Mouse (Mus musculus): ENCODE data around the gene Itgb3.

Itgb3 gene

DNA sequence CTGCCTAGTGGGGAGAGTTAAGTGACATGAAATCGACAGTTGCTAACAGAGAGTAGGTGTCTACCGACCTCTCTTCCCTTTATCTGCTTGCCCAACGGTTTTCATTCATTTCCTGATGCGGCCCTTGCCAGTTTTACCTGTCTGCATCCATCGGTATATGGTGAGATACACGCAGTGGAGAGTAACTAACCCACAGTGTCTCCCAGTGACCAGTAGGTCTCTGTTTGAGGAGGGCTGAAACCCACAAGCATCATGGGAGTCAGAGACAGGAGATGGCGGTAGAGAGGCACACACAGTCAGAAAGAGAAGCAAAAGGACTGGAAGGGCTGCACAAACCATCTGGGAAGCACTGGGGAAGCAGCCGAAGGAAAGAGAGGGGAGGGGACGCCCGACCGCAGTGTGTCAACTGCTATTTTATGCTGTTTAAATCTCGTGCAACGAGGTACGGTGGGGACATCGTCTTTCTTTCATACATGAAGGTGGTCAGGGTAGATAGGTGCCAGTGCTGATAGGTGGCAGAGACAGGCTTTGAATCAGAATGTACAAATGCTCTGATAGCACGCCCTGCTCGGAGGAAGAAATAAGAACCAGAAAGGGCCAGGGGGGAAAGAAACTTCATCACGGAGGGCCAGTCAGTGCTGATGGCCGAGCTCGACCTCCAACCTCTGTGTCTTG, 53.9 kb downstream of the Itgb3 start:
- no peak for DNase-seq (ENCODE audit: low spot score)

DNA sequence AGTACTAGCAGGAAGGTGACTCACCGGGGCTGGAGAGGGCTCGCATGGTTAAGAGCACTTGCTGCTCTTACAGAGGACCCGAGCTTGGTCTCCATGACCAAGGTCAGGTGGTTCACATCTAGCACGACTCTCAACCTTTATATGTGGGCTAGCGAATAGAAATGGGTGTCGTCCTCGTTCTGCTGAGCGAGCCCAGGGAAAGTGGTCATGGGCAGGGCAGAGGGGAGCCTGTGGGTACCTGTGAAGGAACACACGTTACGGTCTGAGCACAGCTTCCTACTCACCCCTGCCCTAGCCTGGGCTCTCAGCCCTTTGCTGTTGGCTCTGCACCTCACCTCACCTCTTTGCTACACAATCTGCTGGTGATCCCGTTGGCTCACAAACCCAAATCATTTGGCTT, 54.8 kb downstream of the Itgb3 start:
- DNase-seq (ENCODE audit: low spot score): no peak

DNA sequence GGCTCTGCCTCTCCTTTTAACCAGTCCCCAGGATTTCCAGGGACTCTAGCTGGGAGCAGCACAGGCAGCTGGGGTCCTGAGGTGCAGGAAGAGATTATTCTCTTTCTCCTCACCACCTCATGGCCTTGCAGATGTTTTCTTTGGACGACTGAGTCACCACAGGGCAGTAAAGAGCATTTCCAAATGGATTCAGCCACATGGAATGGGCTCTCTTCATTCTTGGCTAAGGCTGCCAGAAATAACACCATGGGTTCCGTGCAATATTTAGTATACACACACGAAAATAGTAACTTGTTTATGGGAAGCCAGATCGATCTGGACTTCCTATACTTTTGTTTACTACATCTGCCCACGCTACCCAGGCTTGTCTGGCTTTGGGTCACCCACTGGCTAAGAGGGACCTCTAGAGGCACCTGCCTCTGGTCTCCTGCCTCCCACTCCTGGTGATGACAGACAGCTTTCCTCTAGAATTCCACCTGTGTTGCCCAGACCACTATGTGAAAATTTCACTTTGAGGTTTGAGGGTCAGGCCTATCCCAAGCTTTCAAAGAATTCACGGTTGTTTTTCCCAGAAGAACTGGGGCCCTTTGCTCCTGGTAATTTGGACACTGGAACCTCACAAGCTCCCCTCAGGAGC, 55.6 kb downstream of the Itgb3 start:
- DNase-seq (ENCODE audit: low spot score): no peak

DNA sequence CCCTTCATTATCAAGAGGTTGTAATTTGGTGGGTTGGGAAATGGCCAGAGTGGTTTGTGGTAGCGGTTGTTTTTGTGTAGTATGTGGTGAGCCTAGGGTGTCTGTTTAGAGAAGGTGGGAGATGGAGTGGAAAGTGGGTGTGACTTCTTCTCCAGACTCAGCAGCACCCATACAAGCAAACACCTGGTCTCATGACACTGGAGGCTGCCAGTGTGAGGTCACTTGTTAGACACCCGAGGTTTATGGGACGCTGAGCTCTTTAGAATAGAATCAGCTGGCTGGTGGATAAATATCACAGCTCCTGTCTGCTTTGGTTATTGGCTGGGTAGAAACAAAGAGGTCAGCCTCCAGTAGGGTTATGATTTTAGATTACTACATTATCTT, 56.1 kb downstream of the Itgb3 start:
- DNase-seq (ENCODE audit: low spot score): no peak

DNA sequence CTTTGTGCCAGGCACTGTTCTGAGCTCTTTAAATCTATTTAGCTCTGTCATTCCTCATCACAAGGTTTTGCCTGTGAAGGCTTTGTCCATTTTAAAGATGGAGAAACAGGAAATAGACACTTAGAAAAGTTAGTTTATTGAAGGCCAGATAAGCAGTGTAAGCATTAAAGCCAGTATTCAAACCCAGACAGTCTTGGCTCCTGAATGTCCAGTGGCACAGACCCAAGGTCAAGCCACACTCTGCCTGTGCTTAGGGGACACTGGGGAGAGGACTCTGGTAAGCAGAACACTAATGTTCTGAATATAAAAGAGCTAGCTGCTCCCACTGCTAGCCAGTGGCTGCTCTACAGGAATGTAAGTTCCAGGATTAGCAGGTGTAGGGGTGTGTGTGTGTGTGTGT, 56.6 kb downstream of the Itgb3 start:
- DNase-seq (ENCODE audit: low spot score): no peak

DNA sequence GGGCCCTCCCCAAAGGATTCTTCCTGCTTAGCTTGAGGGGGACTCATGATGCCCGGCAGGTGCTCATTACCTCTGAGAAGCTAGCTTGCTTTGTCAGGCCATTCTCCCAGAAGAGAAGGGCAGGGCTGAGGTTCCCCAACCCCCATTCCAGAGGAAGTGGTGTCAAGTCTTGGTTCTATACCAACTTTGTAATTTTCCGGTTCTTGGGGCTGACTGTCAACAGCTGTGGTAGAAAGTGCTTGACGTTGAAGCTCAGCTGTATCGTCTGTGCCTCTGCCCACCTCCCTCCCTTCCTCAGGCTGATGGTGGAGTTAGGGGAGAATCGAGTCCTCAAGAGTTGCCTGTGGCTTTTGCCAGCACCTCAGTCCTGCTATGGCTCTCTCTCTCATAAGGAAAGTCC, 59.6 kb downstream of the Itgb3 start:
- DNase-seq (ENCODE audit: low spot score): no peak

DNA sequence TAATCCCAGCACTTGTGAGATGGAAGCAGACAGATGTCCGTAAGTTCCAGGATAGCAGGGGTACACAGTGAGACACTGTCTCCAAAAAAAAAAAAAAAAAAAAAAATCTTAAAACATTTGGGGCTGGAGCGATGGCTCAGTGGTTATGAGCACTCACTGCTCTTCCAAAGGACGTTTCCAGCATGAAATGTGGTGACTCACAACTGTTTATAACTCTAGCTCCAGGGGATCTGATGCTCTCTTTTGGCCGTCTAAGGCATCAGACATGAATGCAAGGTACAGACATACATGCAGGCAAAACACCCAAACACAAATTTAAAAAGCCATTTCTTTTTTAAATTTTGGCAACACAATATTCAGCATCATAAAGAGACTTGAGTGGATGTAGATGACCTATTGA, 65.6 kb downstream of the Itgb3 start:
- DNase-seq (ENCODE audit: low spot score): no peak

DNA sequence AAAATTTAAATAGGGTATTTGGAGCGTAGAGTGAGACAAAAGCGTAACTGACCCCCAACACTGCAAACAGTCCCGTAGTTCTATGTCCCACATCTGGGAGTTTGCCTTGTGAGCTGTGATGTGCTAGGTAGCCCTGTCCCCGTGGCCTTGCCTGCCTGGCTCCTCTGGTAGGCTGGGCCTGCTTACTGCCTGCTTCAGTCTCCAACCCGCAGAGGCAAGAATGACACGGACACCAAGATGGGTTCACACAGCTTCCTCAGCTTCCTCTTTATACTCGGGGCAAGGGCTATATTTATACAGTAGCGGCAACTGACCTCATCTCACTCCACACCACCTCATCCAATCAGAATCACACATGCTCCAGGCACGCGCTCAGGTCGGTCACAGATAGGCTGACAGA, 67.0 kb downstream of the Itgb3 start:
- DNase-seq (ENCODE audit: low spot score): no peak

DNA sequence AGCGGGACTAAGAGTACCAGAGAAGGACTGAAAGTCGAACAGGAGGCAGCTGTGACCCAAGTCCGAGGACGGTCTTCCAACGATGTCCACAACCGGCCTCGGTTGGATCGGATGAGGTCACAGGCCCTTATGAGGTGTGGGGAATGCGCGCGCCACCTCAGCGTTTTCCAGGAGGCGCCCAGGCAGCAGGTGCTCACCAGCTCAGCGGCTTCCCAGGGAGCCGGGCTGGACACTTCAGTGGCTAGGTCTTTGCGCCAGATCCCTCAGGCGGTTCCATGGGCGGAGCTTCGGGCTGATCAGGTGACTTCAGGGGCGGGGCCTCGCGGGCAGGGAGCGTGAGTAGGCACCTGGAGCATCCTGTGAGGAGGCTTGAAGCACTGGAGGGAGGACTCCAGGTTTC, 77.7 kb downstream of the Itgb3 start, which contains the start of gene Gm11639:
TSS of gene Gm11639 (plus strand) at position 160 of the 400 bp plus-strand sequence.
- DNase-seq (ENCODE audit: low spot score): peak; percentile 33

DNA sequence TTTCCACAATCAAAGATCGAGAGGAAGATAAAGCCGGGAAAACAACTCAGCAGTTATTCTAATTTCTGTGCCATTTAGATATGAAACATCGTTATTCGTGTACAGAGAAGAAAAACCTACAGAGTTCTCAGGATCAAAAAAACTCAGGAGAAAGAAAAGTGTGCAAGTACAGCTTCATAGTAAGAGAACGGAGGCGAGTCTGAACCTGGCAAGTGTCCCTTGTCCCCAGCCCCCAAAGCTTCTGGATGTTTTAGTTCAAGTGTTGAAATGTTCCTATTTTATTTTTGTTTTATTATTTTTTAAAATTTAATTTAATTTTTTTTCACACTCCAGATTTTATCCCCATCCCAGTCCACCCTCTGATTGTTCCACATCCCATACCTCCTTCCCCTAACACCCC, 85.4 kb downstream of the Itgb3 start:
- no peak for DNase-seq (ENCODE audit: low spot score)

DNA sequence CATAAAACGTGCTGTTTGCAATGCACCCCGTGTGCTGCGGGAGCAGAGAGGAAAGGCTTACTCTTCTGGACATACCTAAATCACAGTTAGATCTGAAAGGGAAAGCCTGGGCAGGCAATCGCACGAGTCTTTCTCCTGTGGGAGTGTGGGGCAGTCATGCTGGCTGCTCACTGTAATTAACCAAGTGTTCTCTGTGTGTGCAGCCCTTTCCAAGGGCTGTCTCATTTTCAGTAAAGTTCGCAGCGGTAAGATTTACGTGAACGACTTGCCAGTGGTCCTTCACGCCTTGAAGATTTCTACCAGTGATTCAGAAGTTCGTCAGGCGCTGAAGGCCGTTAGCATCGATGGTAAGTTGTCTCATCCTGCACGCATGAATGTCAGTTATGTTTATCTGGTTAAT, 96.3 kb downstream of the Itgb3 start:
- no peak for DNase-seq (ENCODE audit: low spot score)

DNA sequence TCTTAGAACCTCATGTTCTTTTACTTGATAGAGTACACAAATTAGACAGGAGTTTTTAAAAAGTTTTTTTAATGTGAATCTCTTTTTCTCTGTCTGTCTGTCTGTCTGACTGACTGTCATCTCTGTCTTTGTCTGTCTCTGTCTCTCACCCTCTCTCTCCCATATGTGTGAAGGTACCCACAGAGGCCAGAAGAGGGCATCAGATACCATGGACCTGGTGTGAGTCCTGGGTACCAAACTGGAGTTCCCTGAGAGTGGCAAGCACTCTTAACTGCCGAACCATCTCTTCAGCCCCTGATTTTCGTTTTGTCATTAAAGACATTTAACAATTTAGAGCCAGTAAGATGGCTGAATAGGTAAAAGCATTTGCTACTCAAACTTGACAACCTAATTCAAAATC, 99.3 kb downstream of the Itgb3 start:
- DNase-seq (ENCODE audit: low spot score): no peak
